Mouse (Mus musculus): Measurements from ENCODE around the gene Klf14.
A peak's percentile ranks its signal among the peaks of the same experiment; 100 is the strongest.

Klf14 gene

GRCm38 (mm10) chr6:30958736-30959540 lies at the start of gene Klf14:
Gene Klf14, minus strand, starts transcription at chr6:30959078.
- DNase-seq (ENCODE audit: low spot score) = peak; percentile 44

- no peak for DNase-seq (ENCODE audit: low spot score)
These were observed 47.3 kb upstream of the Klf14 start for GRCm38 (mm10) chr6:31006111-31006600.

DNA sequence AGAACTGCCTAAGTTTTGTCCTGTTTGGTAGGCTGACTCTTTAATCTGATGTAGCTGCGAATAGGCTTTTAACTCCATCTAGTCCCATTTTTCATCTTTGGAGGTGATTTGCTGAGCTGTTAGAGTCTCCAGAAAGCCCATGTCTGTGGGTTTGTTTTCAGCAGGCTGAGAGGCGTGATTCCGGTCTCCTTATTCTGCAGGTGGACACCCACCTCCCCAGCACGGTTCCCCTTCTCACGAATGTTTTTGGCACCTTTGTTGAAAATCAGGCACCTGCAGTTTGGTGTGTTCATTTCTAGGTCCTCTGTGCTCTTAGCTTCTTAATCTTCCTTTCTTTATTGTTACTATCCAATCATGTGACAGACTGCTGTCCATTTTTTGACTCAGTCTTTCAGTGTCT lies 27.5 kb upstream of the Klf14 start:
- no peak for DNase-seq (ENCODE audit: low spot score)

DNA sequence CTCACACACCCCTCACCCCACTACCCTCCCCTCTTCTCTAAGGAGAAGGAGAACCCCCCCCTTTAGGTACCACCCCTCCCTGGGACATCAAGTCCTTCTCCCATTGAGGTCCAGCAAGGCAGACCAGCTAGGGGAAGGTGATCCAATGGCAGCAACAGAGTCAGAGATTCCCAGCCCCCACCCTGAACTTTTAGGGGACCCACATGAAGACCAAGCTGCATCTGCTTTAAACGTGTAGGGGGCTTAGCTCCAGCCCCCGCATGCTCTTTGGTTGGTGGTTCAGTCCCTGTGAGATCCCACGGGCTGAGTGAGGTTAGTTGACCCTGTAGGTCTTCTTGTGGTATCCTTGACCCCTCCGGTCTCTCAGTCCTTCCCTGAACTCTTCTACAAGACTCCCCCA lies 24.1 kb upstream of the Klf14 start:
- DNase-seq (ENCODE audit: low spot score) = no peak

DNA sequence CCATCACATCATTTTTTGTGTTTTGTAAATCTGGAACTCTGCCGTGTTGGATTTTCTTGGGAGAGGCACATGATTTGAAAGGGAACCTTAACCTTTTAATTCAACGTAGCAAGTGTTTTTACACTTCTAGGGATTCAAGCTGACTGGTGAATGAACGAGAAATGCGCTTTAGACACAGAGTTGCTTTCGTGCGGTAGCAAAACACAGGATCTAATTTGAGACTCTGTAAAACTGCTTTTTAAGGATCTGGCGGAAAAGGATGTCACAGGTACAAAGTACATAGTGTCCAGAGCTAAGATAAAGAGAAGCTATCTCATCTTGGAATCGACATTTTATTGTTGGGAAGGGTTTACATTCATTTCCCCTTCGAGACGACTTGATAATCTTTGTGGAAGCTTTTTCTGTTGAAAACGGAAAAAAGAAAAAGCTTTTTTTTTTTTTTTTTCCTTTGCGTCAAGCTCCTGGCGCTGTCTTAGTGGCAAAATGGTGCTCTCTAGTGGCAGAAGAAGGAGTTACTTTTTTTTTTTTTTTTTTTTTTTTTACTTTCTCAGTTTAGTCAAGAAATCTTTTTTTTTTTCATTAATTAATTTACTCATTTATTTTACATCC lies 23.6 kb upstream of the Klf14 start:
- DNase-seq (ENCODE audit: low spot score) = no peak

GRCm38 (mm10) chr6:30981351-30981750 lies 22.5 kb upstream of the Klf14 start:
- no peak for DNase-seq (ENCODE audit: low spot score)

DNA sequence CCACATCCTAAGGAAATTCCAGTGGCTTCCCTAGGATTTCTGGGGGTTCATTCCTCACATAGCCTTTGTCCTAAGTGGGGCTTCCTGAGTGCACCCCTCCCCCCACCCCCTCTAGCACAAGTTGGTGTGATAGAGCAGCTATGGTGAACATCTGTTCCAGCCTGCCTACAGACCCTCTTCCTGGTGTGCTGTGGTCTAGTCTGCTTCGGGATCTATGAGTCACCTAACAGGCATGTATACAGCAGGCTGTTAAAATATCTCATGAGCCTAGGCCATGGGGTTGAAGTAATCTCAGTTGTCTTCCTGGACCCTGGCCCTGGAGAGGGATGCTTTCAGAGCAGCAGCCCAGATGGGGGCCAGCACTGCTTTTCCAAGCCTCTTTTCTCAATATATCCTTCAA lies 19.7 kb upstream of the Klf14 start:
- no peak for DNase-seq (ENCODE audit: low spot score)

DNA sequence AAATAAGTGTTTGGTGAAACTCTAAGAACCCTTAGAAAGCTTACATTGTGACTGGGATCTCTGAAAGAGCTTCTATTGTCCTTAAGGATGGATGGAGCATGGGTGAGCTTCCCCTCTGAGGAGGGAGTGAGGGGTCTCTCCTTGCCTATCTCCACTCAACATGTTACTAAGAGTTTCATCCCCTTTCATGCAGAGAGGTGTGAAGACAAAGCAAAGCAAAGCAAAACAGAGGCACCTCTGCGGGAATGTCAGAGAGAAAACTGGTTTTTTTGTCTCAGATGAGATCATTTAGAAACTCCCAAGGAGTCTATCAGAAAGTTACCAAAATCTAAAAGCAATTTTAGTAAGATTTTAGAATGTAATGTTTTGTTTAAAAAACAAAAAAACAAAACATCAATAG lies 13.2 kb upstream of the Klf14 start:
- no peak for DNase-seq (ENCODE audit: low spot score)

GRCm38 (mm10) chr6:30957784-30958735 lies 818 bp downstream of the Klf14 start:
- DNase-seq (ENCODE audit: low spot score) = peak; percentile 34

DNA sequence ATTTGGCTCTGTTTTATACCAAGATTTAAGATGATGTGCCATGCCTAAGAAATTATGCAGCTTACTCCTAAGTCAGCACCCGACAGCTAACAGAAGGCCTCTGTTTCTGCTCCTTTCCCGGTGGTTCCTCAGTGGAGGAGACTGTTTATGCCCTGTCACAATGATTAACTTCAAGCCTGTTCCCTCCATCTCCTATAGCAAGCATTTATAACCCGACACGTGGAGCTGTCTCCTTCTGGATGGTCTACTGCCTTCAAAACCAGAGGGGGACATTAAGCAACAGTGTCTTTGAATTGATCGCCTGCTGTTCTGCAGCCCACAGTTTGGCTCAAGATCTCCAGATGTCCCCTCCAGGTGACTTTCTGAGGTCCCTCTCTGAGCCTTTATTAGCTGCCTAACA lies 19.6 kb downstream of the Klf14 start:
- DNase-seq (ENCODE audit: low spot score) = no peak

- DNase-seq (ENCODE audit: low spot score) = no peak
These were observed 36.1 kb downstream of the Klf14 start for GRCm38 (mm10) chr6:30922821-30923220.

DNA sequence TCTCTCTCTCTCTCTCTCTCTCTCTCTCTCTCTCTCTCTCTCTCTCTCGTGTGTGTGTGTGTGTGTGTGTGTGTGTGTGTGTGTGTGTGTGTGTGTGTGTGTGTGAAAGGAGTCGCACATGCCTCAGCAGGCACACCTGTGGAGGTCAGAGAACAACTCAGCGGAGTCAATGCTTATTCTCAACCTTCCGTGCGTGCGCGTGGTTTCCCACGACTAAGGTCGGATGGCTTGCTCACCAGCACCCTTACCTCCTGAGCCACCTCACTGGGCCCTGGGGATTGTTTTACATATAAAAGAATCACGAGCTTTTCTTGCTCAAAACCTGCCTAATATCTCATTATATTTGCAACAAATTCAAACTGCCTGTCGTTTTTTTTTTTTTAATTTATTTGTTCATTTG lies 37.1 kb downstream of the Klf14 start:
- DNase-seq (ENCODE audit: low spot score) = no peak

DNA sequence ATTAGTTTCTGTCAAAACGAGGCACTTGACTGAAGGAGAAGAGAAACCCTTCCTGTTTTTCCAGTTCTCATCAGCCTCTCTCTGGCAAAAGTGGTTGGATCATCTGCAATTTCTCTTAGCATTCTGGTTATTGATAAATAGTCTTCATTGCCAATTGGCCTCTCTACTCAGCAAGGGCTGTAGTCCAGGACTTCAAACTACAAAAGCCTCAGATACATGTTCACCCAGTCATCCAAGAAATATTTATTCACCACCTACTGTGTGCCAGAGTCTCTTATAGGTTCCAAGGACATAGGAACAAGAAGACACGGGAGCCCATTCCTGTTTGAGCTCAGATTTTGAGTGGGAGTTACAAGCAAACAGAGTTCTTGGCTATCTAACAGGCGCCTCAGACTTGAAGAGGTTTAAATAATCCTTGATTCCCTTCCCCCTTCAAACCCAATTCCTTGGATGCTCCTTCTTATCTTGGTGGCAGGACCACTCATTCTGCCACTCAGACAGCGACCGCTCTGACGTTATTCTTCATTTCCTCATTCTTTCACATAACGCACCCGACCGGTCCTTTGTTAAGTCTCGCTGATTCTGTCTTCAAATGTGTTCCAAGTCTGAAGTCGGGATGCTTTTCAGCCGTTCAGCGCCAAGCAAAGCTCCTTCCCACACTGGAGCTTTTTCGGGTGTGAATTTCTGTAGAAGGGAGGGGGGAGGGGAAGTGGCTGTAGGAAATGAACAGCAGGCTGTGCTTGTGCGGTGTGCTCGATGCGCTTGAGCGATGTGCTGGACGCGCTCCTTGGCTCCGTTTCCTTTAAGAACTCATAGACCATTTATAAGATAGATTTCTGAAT lies 37.8 kb downstream of the Klf14 start:
- DNase-seq (ENCODE audit: low spot score) = peak; percentile 3

DNA sequence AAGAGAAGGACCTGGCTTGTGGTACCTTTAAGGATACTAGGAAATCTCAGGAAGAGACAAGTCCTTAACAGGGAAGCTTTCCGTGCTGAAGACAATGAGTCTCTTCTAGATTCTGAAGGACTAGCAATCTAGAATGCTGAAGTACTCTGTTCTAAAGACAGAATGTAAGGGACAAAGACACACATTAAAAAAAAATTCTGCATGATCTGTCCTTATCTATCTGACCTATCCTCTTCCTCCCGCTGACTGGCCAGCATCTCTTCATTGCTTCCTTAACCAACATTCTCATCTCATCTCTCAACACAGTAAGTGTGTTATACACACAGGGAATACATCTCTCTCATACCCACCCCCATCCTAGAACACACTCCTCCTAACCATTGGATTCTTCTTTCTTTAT lies 43.4 kb downstream of the Klf14 start, which contains the start of gene Tsga13:
Gene Tsga13, minus strand, starts transcription at position 101 of the 400 bp plus-strand sequence.
- DNase-seq (ENCODE audit: low spot score) = no peak

DNA sequence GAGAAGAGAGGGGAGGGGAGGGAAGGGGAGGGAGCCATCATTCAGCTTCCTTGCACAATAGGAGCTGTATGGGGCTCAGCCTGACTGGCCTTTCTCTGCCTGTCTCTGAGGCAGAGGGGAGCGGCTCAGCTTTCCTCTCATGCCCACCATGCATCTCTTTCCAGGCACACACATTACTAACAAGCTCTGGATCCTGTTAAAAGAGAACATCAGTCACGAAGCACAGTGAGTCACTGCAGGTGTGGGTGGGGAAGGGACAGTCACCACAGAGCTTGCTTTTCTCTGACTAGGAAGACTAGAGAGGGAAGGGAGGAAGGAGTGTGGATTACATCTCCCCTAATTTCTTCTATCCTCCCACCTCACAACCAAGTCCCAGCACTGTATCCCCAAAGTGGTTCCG lies 50.9 kb downstream of the Klf14 start:
- no peak for DNase-seq (ENCODE audit: low spot score)

Data from ovary, postnatal 36 days (tissue).